Mouse (Mus musculus) cerebellum, adult 2 months (tissue): ENCODE results near the gene Fam222b.

ENCODE experiments used
- CTCF ChIP-seq: fragments of 200-500 bp; IDR thresholded peaks from 2 replicates; pipeline ENCODE4 v1.5.1; 2011; ENCODE audit warnings: low read depth, mild to moderate bottlenecking, control low read depth, low read length, moderate library complexity, borderline replicate concordance; ENCODE audit not compliant: insufficient read depth
- POLR2A ChIP-seq: fragments of 200-500 bp; IDR thresholded peaks from 2 replicates; pipeline ENCODE4 v1.6.1; 2011; ENCODE audit warnings: low read length, control low read depth, borderline replicate concordance; ENCODE audit not compliant: insufficient read depth

GRCm38 (mm10) chr11:78074277-78074652, 20.2 kb upstream of the Fam222b start:
- TF ChIP-seq POLR2A = no peak
- no peak for TF ChIP-seq CTCF
